Mouse (Mus musculus): ENCODE data around the gene Ccn1. TPM values are rescaled to one million over a fixed set of nuclear protein-coding genes. Genes with fewer than 3 reads are reported as not detected.

Ccn1 gene
- polyA plus RNA-seq, 1 experiment from 2014 or later = 49.9 TPM

DNA sequence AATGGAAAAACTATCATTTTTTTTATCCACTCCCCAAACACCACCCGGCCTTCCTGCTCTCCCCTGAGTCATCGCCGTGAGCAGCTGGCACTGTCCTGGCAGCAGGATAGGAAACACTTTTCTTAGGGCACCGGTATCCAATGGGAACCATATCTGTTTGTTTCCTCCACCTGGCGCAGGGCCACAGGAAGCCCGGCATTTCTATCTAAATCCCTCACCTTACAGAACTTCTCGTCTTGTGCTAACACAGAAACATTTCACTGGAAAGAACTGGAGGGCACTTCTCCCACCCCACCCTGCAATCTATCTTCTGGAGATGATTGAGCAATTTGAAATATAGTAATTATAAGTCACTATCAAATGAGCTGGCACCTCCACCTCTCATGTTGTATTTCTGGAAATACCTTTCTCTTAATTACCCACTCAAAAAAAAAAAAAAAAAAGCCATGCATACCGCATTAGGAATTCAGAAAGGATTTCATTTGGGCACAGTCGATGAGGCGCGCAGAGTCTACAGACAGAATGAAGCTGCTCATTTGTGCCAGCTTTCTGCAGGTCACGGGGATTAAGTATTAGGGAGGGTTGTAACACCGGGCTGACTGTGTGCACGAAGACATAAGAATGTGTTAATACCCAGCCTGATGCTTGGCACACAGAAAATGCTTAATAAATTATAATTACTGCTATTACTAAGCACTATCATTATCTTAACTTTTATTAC is 7.4 kb upstream of the Ccn1 start:
- Histone ChIP-seq H3K9me3 (no peaks in the 10 kb centered on the region), H3K27me3 (ENCODE audit: poor library complexity, severe bottlenecking) (peaks cover 34% of the 10 kb centered on the region), H3K4me1 (peaks cover 34% of the 10 kb centered on the region), H3K36me3 (replicated peaks) (0 out of 2 replicates have a peak, but pooled peaks cover 2% of the 10 kb centered on the region), H3K4me3 (no peak overlapping the region), H3K27ac (no peak overlapping the region)
- 72% methylated on average over 14 of the region's 14 CpGs for WGBS
- DNase-seq (ENCODE audit: extremely low spot score, low spot score) = no peak

DNA sequence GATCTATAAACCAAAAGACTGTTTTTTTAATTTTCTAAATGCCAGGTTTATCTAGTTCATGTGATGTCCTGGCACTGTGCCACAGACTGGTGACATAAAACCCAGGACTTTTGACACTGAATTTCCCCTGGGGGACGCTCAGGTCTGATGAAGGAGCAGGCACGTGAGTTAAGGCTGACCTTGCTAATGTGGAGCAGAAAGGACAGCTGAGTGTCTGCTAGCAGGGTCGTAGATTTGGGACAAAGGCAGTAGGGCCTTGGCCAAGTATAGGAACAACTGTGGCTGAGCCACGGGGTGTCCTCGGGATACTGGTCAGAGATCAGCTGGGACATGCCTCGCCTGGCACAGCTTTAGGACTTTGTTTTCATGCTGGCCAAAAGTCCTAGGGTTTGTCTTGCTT is 5.2 kb upstream of the Ccn1 start:
- 0 out of 2 replicates have a peak, but pooled peaks cover 2% of the 10 kb centered on the region for H3K36me3 ChIP-seq (replicated peaks)
- H3K27ac ChIP-seq = 0 out of 2 replicates have a peak overlapping the region, but pooled peaks have one; percentile 30
- peaks cover 38% of the 10 kb centered on the region for H3K27me3 ChIP-seq (ENCODE audit: poor library complexity, severe bottlenecking)
- H3K4me3 ChIP-seq = no peak overlapping the region
- WGBS = 76% methylated on average over 6 of the region's 6 CpGs
- no peaks in the 10 kb centered on the region for H3K9me3 ChIP-seq
- peaks cover 56% of the 10 kb centered on the region for H3K4me1 ChIP-seq
- no peak for DNase-seq (ENCODE audit: extremely low spot score, low spot score)

GRCm38 (mm10) chr3:145654028-145654427 is 4.2 kb upstream of the Ccn1 start:
- no peak for DNase-seq (ENCODE audit: extremely low spot score, low spot score)
- H3K27ac ChIP-seq = peak overlapping the region; percentile 96; the same call in 1 of the 2 replicates
- WGBS = 44% methylated on average over 9 of the region's 9 CpGs
- 0 out of 2 replicates have a peak, but pooled peaks cover 2% of the 10 kb centered on the region for H3K36me3 ChIP-seq (replicated peaks)
- H3K27me3 ChIP-seq (ENCODE audit: poor library complexity, severe bottlenecking) = peaks cover 38% of the 10 kb centered on the region
- peaks cover 63% of the 10 kb centered on the region for H3K4me1 ChIP-seq
- peak overlapping the region; percentile 82 for H3K4me3 ChIP-seq
- H3K9me3 ChIP-seq = no peaks in the 10 kb centered on the region

- Histone ChIP-seq H3K36me3 (replicated peaks) (peaks cover 6% of the 10 kb centered on the region), H3K27ac (peak overlapping the region; percentile 96)
Measured at GRCm38 (mm10) chr3:145653191-145653940, 3.6 kb upstream of the Ccn1 start.

GRCm38 (mm10) chr3:145652322-145653131 is 2.7 kb upstream of the Ccn1 start:
- no peaks in the 10 kb centered on the region for H3K9me3 ChIP-seq
- WGBS = 5% methylated on average over 20 of the region's 20 CpGs
- peak overlapping the region; percentile 82 for H3K4me3 ChIP-seq
- peak; percentile 59 for DNase-seq (ENCODE audit: extremely low spot score, low spot score)
- H3K27me3 ChIP-seq (ENCODE audit: poor library complexity, severe bottlenecking) = peaks cover 47% of the 10 kb centered on the region
- peaks cover 74% of the 10 kb centered on the region for H3K4me1 ChIP-seq
- peaks cover 14% of the 10 kb centered on the region for H3K36me3 ChIP-seq (replicated peaks)
- H3K27ac ChIP-seq = peak overlapping the region; percentile 96

More at GRCm38 (mm10) chr3:145653191-145653940, 3.6 kb upstream of the Ccn1 start:
- WGBS = under 1% methylated on average over 53 of the region's 53 CpGs
- Histone ChIP-seq H3K27me3 (ENCODE audit: poor library complexity, severe bottlenecking) (peaks cover 41% of the 10 kb centered on the region), H3K4me3 (peak overlapping the region; percentile 82), H3K9me3 (no peaks in the 10 kb centered on the region), H3K4me1 (peaks cover 70% of the 10 kb centered on the region)
- peak; percentile 70 for DNase-seq (ENCODE audit: extremely low spot score, low spot score)

DNA sequence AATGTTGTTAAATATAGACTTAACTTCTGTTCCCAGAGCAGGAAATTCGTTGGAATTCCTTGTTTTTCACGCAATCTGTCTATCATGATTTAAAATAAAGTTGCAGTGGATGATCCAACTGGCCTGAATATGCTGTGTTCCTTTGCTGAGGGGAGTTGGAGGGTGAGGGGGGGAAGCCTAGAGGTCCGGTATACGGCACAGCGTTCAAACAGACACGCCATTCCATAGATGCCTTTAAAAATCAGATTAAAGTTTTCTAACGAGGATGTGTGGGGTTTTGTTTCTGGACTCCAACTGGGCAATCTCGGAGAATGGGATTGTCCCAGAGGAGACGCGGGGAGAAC is 2.2 kb upstream of the Ccn1 start:
- Histone ChIP-seq H3K27ac (peak overlapping the region; percentile 96), H3K27me3 (ENCODE audit: poor library complexity, severe bottlenecking) (peaks cover 48% of the 10 kb centered on the region), H3K4me3 (peak overlapping the region; percentile 82), H3K4me1 (peaks cover 74% of the 10 kb centered on the region), H3K9me3 (no peaks in the 10 kb centered on the region), H3K36me3 (replicated peaks) (peaks cover 20% of the 10 kb centered on the region)
- WGBS = 2% methylated on average over 10 of the region's 10 CpGs
- DNase-seq (ENCODE audit: extremely low spot score, low spot score) = no peak

DNA sequence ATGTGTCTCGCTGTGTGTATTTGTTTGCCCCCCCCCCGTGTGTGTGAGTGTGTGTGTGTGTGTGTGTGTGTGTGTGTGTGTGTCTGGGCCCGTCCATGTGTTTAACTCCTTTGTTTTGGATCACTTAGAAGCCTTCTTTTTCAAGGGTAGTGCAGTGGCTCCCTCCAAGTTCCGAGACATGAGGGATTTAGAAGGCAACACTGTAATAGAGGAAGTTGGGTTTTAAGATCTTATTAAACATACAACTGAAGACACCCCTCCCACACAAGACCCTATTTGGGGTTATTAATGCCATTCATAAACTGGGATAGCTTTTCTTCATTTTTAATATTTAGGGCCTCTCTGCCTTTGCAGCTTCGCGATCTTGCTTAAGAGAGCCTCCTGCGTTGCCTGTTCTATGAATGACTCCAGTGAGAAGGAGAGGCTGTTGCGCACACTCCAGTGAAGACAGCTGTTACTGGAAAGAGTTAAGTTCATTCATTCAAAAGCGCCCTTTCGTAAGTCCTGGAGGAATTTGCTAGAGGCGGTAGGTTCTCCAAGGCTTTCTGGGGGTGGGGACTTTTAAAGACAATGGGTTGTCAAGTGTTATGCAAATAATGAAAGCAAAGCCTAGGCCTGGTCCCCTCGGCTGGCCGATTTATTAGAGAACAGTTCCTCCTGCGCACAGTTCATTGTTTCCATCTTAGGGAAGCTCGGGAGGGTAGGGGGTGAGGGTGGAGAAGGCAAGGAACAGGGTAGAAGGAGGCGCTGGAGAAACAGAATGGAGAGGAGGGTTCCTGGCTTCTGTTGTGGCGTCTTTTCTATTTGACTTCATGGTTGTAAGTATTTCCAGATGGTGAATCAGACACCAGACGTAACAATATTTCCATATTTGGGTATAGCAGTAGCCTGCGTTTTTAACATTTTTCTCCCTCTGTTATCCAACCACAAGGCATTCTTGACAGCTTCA is 1.5 kb upstream of the Ccn1 start:
- peak overlapping the region; percentile 96 for H3K27ac ChIP-seq
- peaks cover 79% of the 10 kb centered on the region for H3K4me1 ChIP-seq
- peaks cover 48% of the 10 kb centered on the region for H3K27me3 ChIP-seq (ENCODE audit: poor library complexity, severe bottlenecking)
- H3K36me3 ChIP-seq (replicated peaks) = peaks cover 21% of the 10 kb centered on the region
- WGBS = 2% methylated on average over 18 of the region's 19 CpGs
- no peaks in the 10 kb centered on the region for H3K9me3 ChIP-seq
- DNase-seq (ENCODE audit: extremely low spot score, low spot score) = peak; percentile 69
- peak overlapping the region; percentile 82 for H3K4me3 ChIP-seq

DNA sequence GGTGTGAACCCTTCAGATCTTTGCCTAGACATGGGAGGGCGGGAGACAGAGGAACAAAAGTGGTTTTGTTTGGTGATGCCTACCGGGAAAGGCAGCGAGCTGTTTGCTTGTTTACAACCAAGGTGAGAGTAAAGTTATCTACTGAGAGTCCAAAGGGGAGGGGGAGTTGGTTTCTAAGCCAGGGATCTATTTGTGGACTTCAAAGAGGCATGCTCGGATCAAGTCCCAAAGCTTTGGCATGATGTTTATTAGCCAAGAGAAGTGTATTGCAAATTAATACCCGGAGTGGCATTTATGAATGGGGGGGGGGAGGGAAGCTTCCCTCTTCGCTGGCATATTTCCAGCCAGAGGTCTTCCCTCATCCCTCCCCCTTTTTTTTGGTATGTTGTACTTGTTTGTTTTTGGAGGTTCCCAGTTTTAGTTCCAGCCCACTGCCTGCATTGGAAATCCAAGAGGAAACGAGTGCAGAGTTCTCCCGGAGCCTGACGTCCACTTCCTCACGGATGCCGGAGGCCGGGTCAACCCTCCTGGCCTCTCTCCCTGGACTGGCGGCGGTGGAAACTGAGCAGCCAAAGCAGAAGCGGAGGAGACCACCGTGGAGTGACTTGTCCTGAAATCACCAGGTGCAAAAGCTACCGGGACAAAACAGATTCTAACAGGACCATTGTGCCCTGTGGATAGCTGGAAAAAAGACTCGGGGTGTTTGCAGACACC is 674 bp upstream of the Ccn1 start:
- Histone ChIP-seq H3K4me3 (peak overlapping the region; percentile 82), H3K27ac (peak overlapping the region; percentile 96), H3K36me3 (replicated peaks) (peaks cover 18% of the 10 kb centered on the region), H3K4me1 (peaks cover 87% of the 10 kb centered on the region), H3K9me3 (no peaks in the 10 kb centered on the region), H3K27me3 (ENCODE audit: poor library complexity, severe bottlenecking) (peaks cover 45% of the 10 kb centered on the region)
- under 1% methylated on average over 18 of the region's 18 CpGs for WGBS
- peak; percentile 63 for DNase-seq (ENCODE audit: extremely low spot score, low spot score)

DNA sequence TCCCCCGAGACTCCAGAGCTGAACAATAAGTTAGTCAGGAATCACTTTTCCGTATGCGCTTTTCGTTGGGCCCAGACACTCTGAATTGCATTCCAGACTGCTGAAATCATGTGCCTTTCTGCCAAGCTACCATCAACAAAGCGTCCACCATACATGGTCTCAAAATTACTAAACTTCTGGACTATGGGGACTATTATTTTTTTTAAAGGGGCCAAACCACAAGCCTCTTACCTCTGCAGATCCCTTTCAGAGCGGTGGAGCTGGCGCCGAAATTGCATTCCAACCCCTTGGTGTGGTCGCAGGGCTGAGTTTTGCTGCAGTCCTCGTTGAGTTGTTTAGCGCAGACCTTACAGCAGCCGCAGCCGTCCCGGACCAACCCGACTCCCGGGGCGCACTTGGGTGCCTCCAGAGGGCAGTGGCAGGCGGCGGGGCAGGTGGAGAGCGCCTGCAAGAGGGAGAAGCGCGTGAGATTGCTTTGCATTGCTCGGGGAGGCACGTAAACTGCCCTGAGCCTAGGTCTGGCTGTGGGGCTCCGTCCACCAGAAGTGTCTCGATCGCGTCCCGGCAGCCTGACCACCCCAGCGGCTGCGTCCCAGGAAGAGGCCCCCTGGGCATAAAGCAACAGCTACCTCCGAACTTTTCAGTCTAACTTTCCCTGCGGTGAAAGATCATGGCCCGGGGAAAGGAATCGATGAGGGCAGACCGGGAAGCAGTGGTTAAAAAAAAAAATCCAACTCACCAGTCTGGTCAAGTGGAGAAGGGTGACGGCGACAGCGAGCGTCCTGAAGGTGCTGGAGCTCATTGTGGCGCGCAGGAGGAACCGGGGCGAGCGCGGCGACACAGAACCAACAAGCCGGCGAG is 560 bp downstream of the Ccn1 start:
- Histone ChIP-seq H3K27ac (peak overlapping the region; percentile 96), H3K4me3 (peak overlapping the region; percentile 82), H3K4me1 (peaks cover 97% of the 10 kb centered on the region), H3K27me3 (ENCODE audit: poor library complexity, severe bottlenecking) (peaks cover 37% of the 10 kb centered on the region), H3K9me3 (no peaks in the 10 kb centered on the region), H3K36me3 (replicated peaks) (peaks cover 18% of the 10 kb centered on the region)
- peak; percentile 69 for DNase-seq (ENCODE audit: extremely low spot score, low spot score)
- WGBS = under 1% methylated on average over 49 of the region's 49 CpGs

- Histone ChIP-seq H3K27me3 (ENCODE audit: poor library complexity, severe bottlenecking) (peaks cover 38% of the 10 kb centered on the region), H3K27ac (peak overlapping the region; percentile 96), H3K4me3 (peak overlapping the region; percentile 82), H3K4me1 (peaks cover 96% of the 10 kb centered on the region), H3K36me3 (replicated peaks) (peaks cover 18% of the 10 kb centered on the region), H3K9me3 (no peaks in the 10 kb centered on the region)
- peak; percentile 70 for DNase-seq (ENCODE audit: extremely low spot score, low spot score)
- WGBS = 23% methylated on average over 26 of the region's 26 CpGs
Measured at GRCm38 (mm10) chr3:145648097-145648931, 1.5 kb downstream of the Ccn1 start.

All from forebrain, embryonic 10.5 days (tissue).